Mouse (Mus musculus) adrenal gland, adult 2 months (tissue): ENCODE measurements at regions not wholly inside any gene's neighbourhood (a gene's known extent, or its start where the extent isn't known, plus 50 kb on each side); places are given as distances from the start of the nearest gene placed in this dataset.

Experiments used
- DNase-seq: peaks from one replicate; pipeline ENCODE4 v3.0.0; 2021

DNA sequence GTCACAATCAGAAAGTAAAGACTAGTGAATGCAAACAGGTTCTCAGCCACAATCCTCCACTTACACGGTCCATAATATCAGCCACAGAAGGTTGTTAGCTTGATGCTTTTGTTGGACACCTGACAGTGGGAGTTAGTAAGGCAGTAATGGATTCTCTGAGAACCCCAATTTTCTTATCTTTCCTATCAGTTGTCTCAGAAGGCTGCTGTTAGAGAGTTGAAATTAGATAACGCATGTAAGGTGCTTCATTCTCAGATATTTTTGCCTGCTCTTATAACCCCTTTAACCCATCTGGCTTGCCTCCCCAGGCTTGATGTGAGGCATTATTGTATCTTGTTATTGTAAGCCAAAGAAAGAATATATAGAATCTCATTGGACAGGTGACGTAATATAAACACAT, 63.0 kb upstream of the Ube2e3 start:
- DNase-seq, result no peak

DNA sequence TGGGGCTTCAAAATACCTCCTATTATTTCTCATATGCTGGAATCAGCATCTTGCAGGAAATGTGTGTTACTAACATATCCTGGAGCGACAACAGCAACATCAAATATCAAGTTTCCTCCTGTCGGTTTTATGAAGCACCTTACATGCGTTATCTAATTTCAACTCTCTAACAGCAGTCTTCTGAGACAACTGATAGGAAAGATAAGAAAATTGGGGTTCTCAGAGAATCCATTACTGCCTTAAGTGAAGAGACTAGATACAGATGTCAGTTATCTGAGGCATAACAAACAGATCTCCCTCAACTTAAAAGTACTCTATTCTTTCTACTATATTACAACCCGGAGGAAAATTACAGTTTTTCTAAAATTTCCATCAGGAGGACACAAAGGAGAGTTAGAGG, 64.4 kb upstream of the Ube2e3 start:
- no peak for DNase-seq

DNA sequence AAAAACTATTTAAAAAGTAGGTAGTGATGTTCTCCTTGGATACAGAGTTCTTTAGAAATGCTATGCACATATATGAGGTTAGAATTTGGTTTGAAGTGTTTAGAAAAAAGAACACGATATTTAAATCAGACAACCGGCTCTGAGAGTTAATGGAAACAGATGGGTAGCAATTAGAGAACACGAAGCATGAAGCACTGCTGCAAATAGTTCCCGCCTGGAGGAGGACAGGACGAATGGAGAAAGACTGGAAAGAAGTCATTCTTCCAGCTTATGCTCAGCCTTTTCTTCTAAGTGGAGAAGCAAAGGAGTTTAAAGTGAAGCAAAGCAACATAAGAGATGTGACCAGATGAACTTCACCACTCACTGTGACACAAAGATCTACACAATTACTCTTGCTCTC, 72.5 kb upstream of the Ube2e3 start:
- no peak for DNase-seq

DNA sequence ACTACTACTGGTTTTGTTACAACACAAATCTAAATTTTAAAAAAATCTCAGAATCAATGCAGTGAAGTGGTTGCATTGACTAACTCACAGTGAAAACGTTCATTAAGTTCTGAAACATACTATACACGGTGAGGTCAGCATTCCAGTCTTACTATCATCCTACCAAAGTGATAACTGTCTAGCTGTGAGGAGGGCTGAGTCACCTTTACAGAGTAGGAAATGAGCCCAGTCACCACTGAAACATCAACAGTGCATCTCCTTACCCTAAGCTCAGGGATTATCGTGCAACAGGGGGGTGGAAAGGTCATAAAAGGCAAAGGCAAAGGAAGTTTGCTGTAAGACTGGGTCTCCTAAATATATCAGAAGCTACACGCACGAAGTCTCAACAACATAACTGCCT, 73.2 kb upstream of the Ube2e3 start:
- no peak for DNase-seq

DNA sequence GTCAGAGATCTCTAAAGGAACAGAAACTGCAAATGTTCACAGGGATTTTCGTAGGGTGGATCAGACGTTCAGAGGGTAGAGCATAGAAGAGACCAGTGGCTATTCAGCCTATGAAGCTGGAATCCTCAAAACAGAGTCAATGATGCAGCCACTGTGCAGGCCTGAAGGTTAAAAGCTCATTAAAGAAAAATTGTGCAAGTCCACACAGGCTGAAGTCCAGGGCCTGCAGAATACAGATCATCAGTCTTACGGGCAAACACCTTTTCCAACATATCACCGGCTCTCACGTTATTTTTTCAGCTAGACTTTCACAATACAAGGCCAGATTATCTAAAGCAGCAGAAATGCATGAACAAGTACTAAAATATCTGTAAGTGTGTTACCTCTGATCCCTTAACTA, 78.8 kb upstream of the Ube2e3 start:
- no peak for DNase-seq

DNA sequence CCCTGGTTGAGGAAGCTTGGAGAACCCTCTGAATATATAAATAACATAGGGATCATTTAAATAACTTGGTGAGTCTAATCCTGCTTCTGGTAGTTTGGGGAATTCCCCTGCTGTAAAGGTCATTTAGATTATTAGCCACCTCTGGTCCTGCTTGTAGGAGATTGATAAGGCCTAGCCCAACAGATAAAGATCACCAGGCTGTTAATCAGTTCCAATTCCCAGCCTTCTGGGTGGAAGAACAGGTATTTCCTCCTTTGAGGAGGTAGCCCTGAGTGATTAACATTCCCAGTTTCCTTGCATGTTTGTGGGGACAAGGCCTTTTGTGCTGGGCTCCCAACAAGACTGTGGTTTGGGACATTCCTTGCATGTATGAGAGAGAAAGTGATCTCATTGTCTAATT, 79.7 kb upstream of the Ube2e3 start:
- no peak for DNase-seq

DNA sequence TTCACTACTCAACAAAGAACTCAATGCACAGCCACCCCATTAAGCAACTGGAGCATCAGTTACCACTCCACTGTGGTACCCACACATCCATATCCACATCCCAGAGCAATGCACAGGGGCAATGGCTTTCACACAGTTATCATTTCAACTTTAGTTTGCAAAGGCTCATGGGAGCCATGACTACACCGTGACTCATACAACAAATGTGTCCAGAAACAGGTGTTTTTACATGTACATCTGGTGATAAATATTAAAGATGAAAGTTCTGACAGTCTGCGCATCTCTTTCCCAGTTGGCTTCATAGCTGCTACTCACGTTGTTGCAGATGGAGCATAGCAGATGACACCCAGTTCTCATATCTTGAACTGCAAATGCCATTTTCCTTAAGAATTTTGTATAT, 88.0 kb upstream of the Ube2e3 start:
- DNase-seq, result no peak

DNA sequence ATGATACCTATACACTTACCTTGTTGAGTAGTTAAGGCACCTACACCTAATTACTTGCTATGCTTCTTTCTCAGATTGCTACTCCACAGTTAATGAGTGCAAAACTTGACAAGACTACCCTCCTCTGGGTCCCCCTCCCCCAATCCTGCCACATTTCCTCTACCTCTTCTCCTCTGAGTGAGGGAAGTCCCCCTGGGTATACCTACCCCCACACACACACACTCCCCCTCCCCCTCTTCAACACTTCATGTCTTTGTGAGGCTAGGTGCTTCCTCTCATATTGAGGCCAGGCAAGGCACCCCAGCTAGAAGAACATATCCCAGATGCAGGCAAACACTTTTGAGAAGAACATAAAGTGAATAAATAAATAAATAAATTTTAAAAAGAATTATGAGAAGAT, 90.3 kb upstream of the Ube2e3 start:
- DNase-seq, result no peak

DNA sequence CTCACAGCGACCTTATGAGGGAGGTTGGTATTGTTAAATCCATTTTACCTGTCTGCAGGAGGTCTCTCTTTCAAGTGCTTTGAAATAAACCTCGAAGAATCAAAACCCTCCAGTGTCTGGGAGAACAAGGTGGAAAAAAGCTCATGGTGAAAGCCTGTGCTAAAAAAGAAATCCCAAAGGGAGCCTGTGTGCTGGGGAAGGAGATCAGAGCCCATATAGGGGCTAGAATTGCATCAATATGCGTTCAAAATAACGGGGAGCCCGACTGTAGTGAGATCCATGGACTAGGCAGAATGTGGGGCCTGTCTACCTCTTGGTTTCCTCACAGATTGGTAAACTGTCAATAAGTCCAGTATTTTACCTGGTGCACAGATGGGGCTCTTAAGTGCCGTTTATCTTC, 113.6 kb upstream of the Ube2e3 start:
- DNase-seq, result no peak

DNA sequence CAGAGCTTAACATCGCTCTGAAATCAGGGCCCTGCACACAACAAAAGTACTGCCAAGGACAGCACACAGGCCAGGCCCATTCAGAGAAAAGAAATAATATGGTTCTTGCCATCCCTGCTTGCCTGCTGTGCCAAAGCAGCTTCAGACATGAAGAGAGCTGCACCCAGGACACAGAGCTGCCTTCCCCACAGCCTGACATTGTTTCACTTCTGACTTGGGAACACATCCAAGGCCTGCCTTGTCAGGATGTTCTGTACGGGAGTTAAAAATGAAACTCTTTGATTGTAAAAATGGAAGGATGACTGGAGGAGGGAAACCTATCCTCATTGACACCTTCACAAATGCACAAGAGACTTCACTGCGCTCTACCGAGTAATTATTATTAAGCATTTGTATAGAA, 114.0 kb upstream of the Ube2e3 start:
- no peak for DNase-seq

DNA sequence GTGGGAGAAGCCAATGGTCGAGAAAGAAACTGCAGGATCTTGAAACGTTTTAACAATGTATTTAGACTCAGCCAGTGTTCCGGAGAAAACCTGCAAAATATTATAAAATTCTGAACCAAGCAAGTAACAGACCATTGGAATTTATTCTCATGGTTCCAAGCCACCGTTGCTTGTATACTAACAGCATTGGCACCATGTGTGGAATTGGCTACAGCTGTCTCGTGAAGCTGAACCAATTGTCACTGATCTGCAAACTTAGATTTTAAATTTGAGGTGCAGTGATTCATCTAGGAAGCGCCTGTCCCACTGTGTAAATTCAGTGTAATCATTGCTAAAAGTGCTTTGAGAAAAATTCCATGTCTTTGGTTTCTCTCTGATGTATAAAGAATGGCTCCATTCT, 137.8 kb upstream of the Ube2e3 start:
- DNase-seq, result no peak

DNA sequence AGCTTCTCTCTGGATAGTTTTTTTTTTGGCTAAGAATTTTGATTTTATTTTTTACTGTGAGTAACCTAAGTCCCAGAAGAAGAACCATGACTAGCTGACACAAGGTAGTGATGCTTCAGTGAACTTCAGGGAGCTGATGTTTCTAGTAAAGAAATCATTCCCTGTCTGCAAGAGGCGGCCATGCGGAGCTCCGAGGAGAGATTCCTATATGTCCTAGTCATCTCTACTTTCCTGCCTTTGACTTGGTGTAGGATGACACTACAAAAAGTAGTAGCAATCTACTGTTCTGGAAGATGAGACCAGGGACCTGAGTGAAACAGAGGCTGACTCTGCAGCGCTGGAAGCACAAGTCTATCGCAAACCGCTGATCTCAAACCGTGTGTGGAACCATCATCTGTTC, 141.9 kb upstream of the Ube2e3 start:
- no peak for DNase-seq

DNA sequence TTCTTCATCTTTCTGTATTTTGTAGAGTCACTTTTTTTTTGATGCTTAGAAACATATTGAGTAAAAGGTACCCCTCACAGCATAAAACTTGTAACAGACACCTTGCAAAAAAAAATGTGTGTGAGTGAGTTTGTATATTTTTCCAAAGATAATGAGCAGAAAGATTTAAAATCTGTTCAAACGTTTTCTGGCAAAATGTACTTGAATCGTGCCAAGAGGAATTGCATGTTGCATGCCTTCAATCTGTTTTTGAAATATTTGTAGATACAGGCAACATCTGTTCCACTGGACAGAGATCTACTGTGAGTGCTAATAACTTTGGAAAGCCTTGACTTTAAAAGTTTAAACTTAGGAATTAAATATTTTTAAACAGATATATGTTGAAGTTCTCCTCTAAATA, 143.5 kb upstream of the Ube2e3 start:
- DNase-seq, result no peak

DNA sequence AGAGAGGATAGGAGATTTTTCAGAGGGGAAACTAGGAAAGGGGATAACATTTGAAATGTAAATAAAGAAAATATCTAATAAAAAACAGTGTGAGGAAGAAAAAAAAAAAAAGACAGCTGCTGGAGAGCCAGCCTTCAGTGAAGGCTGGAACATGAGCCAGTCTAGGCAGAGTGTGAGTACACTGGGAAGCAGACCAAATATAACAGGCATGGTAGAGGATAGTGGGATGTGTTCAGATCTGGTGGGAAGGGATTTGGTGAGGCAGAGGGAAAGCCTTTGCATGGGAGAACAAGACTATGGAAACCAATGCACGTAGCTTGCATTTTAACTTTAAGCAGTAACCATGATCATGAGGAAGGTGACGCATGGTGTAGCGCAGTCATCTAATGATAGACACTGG, 144.5 kb upstream of the Ube2e3 start:
- no peak for DNase-seq

DNA sequence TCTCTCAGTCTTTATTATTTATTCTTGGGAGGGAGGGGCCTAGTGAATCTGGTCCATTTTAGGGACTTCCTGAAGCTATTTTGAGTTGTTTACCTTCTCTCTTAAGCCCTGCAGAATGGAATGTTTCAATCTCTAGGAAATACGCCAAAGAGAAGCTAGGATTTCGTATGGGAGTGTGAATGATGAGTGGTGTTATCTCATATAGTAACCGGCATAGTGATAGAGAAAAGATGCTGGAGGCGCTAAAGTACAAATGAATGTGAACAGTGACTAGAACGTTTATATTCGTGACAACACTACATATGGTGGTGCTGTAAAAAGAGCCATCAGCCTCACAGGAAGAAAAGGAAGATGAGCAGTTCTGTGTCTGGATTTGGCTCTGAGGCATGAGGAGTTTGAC, 145.2 kb upstream of the Ube2e3 start:
- DNase-seq, result no peak

DNA sequence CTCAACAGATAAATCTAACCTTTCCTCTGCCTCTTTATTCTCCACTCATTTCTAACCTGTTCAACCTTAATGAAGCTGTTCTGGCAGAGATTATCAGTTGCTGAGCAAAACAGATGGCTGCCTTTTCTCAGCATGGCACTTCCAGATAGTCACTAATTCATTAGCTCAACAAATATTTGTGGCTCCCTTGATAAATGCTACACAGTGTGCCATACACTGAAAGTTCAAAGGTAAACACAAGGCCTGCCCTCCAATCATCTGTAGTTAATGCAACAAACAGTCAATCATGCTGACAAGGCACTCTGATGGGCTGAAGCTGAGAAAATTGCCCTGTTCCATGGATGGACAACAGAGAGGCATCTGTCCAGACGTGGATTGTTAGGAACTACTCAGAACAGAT, 149.4 kb upstream of the Ube2e3 start:
- DNase-seq, result peak; percentile 12

DNA sequence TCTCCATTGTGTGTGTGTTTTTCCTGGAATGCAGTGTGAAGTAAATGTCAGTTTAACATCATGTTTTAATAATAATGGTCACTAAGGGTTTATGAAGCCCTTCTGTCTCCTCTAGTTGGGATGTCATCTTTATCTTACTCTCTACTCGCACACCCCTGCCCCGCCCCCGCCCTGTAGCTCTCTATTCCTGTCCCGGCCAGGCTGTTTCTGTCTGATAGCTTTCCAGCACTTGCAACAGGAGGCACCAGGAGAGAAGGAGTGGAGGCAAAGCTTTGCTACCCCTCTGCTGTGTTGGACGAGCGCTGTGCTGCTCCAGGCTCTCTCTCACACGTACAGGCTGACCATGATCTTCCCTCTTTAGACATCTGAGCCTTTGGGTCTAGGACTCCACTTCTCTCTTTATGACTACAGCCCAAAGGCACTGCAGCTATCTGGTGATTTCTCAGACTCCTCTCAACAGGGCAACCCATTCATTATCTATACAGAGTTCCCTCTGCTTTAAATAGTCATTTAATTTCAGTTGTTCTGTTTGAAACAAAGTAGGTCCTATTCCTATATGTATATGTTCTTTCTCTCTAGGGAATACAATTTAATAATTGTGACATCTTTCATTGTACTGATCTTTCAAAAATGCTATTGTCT, 151.6 kb upstream of the Ube2e3 start:
- no peak for DNase-seq

DNA sequence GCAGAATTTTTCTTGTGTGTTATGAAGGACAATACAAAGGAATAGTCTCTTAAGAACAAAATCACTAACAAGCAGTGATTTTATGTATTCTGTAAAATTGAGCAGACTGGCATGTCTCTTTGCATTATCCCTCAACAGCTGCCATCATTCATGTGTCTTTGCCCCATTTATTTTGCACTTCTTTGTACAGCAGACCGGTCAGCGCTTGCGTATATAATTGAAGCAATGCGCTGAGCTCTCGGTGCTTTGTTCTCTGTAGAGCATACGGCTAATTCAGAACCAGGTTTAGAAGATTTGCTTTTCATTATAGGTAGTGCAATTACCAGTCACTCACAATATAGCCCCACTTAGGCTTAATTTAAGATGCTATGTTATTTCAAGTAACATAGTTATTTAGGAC, 173.1 kb upstream of the Ube2e3 start:
- DNase-seq, result no peak

DNA sequence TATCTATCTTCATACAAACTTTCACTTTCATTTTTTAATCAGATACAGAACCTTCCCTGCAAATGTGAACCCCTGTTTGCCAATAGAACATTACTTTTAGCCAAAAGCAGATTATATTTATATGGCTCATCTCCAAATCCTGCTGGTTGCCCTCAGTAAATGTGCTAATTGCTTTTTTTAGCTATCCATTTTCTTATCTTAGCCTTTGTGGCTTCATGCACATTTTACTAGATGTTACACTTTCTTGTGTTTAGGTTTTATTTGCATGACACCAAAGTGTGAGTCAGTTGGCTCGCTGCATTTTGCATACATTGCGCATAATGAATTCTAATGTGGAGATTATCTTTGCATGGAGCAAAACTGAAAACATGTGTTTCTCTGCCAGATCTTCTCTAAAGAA, 211.3 kb upstream of the Ube2e3 start:
- no peak for DNase-seq

DNA sequence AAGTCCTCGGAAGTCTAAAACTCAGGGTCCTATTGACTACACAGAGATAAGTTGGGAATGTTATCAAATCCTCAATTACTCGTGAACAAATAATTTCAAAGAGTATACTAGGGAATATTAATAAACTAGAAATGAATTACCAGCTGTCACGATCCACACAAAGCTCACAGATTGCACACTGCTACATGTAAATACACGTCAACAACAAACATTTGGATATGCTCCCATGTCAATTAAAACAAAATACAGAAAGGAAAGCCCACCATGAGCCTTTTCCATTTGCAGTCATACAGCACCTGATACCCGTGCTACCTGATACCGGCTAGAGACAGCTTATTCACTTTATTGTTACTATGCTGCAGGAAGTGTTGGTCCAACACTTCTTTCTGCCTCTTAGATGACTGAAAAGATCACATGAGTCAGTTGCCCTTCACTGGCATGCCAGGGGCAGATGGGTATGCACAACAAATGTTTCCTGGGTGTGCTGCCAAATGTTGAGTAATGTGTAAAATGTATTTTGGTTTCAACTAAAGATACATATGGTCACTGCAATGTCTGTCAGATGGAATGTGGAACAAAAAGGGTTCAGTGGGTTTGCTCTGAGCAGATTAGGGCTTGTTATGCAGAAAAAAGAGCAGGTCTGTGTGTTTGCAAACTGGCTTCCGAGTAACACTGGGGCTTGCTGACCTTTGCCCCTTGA, 212.6 kb upstream of the Ube2e3 start:
- DNase-seq, result peak; percentile 71

DNA sequence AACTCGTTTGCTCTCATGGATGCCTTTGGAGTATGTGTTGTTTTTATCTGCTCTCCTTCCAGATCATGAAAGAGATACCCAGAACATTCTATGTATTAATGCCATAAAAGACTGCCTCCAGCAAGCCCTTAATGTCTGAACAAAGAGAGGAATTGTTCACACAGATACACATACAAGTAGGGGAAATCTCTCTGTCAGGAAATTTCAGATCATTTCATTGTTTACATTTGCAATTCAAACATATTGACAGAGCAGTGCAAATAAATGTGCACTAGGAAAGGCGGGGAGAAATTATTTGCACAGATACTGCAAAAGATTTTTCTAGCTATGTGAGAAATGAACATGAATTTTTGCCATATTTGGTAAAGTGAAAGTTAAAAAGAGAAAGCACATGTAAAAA, 216.4 kb upstream of the Ube2e3 start:
- DNase-seq, result no peak

DNA sequence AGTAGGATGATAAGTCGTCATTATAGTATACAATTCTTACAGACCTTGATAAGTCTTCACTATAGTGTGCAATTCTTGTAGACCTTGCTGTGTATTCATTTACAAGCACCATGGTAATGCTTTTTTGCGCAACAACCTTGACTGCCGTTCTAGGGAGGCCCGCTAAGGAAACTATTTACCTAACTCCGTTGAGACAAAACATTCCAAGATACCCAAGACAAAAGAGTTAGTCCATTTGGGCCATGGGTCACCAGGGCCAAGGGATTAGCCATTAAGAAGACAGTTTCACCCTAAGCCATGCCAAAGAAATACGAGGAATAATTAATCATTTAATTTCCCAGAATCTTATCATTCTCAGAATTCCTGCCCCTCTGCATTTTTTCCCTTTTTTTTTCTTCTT, 227.6 kb upstream of the Ube2e3 start:
- no peak for DNase-seq

DNA sequence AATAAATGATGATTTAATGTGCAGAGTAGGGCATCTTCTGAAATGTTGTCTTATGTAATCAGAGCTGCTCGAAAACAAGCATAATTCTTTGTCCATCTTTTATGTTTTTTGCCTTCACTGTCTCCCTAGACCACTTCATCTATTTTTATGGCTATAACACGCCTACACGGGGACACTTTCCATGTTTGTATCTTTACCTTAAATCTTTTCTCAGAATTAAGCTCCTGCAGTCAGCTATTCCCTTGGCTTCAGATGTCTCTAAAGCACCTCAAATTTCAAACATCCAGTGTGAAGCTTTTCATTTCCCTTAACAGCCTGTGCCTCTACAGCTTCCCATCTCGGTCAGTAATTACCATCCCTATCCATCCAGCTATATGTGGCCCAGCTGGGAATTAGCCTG, 242.7 kb upstream of the Ube2e3 start:
- DNase-seq, result no peak

DNA sequence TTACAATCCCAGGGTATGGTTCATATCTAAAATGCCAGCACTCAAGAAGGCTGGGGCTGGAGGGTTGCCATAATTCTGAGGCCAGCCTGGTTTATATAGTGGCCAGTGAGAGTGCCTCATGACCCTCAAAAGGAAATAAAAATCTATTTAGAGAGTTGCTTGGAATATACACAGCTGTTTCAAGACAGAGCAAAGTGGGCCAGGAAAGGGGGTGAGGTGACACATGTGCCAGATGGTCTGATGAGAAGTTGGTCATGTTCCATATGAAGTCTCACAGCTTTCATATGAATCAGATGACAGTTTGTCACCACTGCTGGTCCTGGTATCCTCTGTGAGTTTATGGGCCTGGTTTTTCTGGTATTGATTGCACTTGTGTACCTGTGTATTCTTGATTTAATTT, 261.5 kb upstream of the Ube2e3 start:
- no peak for DNase-seq

DNA sequence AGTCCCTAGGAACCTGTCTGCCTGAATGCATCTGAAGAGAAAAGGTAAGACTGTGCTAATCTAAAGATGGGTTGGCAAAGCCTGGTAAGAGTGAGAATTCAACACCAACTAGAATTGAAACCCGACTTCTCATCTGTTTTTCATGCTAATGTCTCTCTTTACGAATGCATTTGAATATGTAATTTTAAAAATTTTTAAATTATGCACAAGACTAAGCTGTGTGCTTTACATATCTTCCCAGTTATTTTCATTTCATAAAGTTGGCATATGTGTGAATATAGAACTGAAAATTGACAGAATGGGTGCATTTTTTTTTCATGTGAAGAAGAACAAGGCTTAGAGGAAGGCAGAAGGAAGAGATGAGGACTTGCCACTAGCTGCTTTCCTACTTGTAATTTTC, 267.2 kb upstream of the Ube2e3 start:
- no peak for DNase-seq
